Mouse (Mus musculus): ENCODE data around the gene Sppl3.
"Not testable (repeated sequence)": the region's sequence is repeated elsewhere in the genome, so short reads cannot be mapped to it uniquely, and the experiment has no call there.

Sppl3 gene

GRCm38 (mm10) chr5:115099530-115099929 is 88.6 kb downstream of the Sppl3 start:
- H3K4me3 ChIP-seq (replicated peaks; ENCODE audit: low read length): no peak overlapping the region
- peaks cover 72% of the 10 kb centered on the region for H3K36me3 ChIP-seq (ENCODE audit: insufficient read depth, low read length)
- no peaks in the 10 kb centered on the region for H3K27me3 ChIP-seq (ENCODE audit: insufficient read depth, low read length)
- no peak for TF ChIP-seq NANOG (IDR thresholded peaks at IDR 0.05; ENCODE audit: borderline replicate concordance, low read length)
- no peak for TF ChIP-seq POU5F1 (IDR thresholded peaks at IDR 0.05; ENCODE audit: borderline replicate concordance, low read length)
- TF ChIP-seq CTCF (conservative IDR thresholded peaks at IDR 0.05; ENCODE audit: low read length): no peak
- H3K9me3 ChIP-seq (ENCODE audit: low read length): no peaks in the 10 kb centered on the region
- H3K4me1 ChIP-seq (replicated peaks; ENCODE audit: low read depth, low read length): peaks cover 8% of the 10 kb centered on the region

DNA sequence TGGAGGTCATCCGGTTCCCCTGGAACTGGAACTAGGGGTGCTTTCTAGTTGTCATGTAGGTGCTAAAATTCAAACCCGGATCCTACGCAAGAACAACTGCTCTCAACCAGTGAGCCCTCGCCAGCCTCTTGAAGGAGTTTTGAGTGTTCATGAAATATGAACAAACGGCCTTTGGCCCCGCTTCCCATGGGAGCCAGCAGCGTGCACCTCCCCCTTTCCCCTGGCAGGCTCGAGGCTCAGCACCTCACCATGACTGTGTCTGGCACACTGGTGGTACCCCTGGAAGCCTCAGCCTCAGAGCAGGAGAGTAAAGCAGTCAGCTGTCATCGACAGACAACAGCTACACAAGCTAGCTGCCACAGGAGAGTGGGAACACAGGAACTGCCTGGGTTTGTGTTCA is 89.1 kb downstream of the Sppl3 start:
- H3K36me3 ChIP-seq (ENCODE audit: insufficient read depth, low read length): peaks cover 67% of the 10 kb centered on the region
- H3K27me3 ChIP-seq (ENCODE audit: insufficient read depth, low read length): no peaks in the 10 kb centered on the region
- H3K4me1 ChIP-seq (replicated peaks; ENCODE audit: low read depth, low read length): peaks cover 8% of the 10 kb centered on the region
- H3K9me3 ChIP-seq (ENCODE audit: low read length): no peaks in the 10 kb centered on the region
- no peak for TF ChIP-seq CTCF (conservative IDR thresholded peaks at IDR 0.05; ENCODE audit: low read length)
- H3K4me3 ChIP-seq (replicated peaks; ENCODE audit: low read length): no peak overlapping the region

DNA sequence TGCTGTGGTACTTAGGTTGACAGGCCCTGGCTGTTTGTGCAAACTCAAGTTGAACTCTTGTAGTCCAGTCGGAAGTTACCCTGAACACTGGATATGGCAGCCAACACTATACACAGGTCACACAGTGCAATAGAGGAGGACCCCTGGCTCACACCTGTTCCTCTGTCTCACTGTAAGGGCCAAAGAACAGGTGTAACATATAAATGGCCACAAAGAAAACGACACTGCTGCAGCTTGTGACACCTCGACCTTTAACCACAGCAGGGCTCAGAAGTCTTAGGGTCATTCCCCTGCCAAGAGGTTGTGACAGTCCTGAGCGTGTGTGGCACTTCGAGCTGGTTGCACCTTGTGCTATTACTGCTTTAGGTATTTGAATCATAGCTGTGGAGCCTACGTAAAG is 89.5 kb downstream of the Sppl3 start:
- no peak for TF ChIP-seq NANOG (IDR thresholded peaks at IDR 0.05; ENCODE audit: borderline replicate concordance, low read length)
- no peak for TF ChIP-seq CTCF (conservative IDR thresholded peaks at IDR 0.05; ENCODE audit: low read length)
- TF ChIP-seq POU5F1 (IDR thresholded peaks at IDR 0.05; ENCODE audit: borderline replicate concordance, low read length): no peak
- H3K4me1 ChIP-seq (replicated peaks; ENCODE audit: low read depth, low read length): peaks cover 8% of the 10 kb centered on the region
- H3K9me3 ChIP-seq (ENCODE audit: low read length): no peaks in the 10 kb centered on the region
- peaks cover 62% of the 10 kb centered on the region for H3K36me3 ChIP-seq (ENCODE audit: insufficient read depth, low read length)
- no peaks in the 10 kb centered on the region for H3K27me3 ChIP-seq (ENCODE audit: insufficient read depth, low read length)
- H3K4me3 ChIP-seq (replicated peaks; ENCODE audit: low read length): no peak overlapping the region

GRCm38 (mm10) chr5:115102231-115102630 is 91.3 kb downstream of the Sppl3 start:
- no peak for TF ChIP-seq CTCF (conservative IDR thresholded peaks at IDR 0.05; ENCODE audit: low read length)
- peaks cover 49% of the 10 kb centered on the region for H3K36me3 ChIP-seq (ENCODE audit: insufficient read depth, low read length)
- no peaks in the 10 kb centered on the region for H3K9me3 ChIP-seq (ENCODE audit: low read length)
- H3K4me3 ChIP-seq (replicated peaks; ENCODE audit: low read length): no peak overlapping the region
- H3K27me3 ChIP-seq (ENCODE audit: insufficient read depth, low read length): no peaks in the 10 kb centered on the region
- peaks cover 8% of the 10 kb centered on the region for H3K4me1 ChIP-seq (replicated peaks; ENCODE audit: low read depth, low read length)

- not testable (repeated sequence) for H3K4me3 ChIP-seq (replicated peaks; ENCODE audit: low read length); H3K27me3 ChIP-seq (ENCODE audit: insufficient read depth, low read length); H3K9me3 ChIP-seq (ENCODE audit: low read length)
- H3K36me3 ChIP-seq (ENCODE audit: insufficient read depth, low read length): peaks cover 38% of the 10 kb centered on the region
- peaks cover 10% of the 10 kb centered on the region for H3K4me1 ChIP-seq (replicated peaks; ENCODE audit: low read depth, low read length)
These were observed 92.3 kb downstream of the Sppl3 start for GRCm38 (mm10) chr5:115103253-115103652.

DNA sequence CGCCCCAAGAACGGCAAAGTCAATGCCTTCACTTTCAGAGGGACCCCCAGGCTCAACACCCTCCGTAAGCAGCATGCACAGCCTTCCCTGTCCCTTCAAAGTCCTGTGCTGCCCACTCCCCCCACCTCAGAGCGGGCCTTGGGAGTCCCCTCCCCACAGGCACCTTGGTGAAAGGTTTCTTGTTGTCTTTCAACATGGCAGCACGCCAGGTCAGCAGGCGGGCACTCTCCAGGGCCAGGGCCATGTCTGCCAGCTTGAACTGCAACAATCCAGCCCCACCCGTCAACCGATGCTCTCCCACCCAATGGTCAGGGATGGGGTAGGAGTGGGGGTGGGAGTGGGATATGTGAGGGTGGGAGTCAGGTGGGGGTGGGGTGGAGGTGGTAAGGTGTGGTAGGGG is 100.2 kb downstream of the Sppl3 start:
- peaks cover 48% of the 10 kb centered on the region for H3K36me3 ChIP-seq (ENCODE audit: insufficient read depth, low read length)
- no peaks in the 10 kb centered on the region for H3K27me3 ChIP-seq (ENCODE audit: insufficient read depth, low read length)
- TF ChIP-seq CTCF (conservative IDR thresholded peaks at IDR 0.05; ENCODE audit: low read length) (no peak), NANOG (IDR thresholded peaks at IDR 0.05; ENCODE audit: borderline replicate concordance, low read length) (no peak), POU5F1 (IDR thresholded peaks at IDR 0.05; ENCODE audit: borderline replicate concordance, low read length) (no peak)
- no peaks in the 10 kb centered on the region for H3K9me3 ChIP-seq (ENCODE audit: low read length)
- peaks cover 55% of the 10 kb centered on the region for H3K4me1 ChIP-seq (replicated peaks; ENCODE audit: low read depth, low read length)
- peak overlapping the region; percentile 73 for H3K4me3 ChIP-seq (replicated peaks; ENCODE audit: low read length)

DNA sequence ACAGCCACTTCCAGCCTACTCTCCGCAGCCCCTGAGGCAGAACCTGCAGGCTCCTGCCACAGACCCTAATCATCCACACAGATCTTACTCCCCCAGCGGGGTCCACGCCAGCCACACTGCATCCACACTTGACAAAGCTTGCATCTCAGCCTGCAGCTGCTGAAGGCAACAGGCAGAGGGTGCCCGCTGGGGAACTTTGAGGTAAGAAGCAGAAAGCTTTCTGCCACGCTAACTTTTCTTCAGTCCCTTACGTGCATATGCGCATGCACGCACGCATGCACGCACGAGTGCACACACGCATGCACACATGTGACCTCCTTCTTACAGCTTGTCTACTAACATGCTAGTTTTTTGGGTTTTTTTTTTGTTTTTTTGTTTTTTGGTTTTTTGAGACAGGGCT is 102.3 kb downstream of the Sppl3 start:
- Histone ChIP-seq H3K9me3 (ENCODE audit: low read length) (no peaks in the 10 kb centered on the region), H3K27me3 (ENCODE audit: insufficient read depth, low read length) (no peaks in the 10 kb centered on the region), H3K4me1 (replicated peaks; ENCODE audit: low read depth, low read length) (peaks cover 71% of the 10 kb centered on the region), H3K36me3 (ENCODE audit: insufficient read depth, low read length) (peaks cover 61% of the 10 kb centered on the region), H3K4me3 (replicated peaks; ENCODE audit: low read length) (no peak overlapping the region)
- TF ChIP-seq POU5F1 (IDR thresholded peaks at IDR 0.05; ENCODE audit: borderline replicate concordance, low read length) (peak; percentile 92), NANOG (IDR thresholded peaks at IDR 0.05; ENCODE audit: borderline replicate concordance, low read length) (no peak), CTCF (conservative IDR thresholded peaks at IDR 0.05; ENCODE audit: low read length) (no peak)

DNA sequence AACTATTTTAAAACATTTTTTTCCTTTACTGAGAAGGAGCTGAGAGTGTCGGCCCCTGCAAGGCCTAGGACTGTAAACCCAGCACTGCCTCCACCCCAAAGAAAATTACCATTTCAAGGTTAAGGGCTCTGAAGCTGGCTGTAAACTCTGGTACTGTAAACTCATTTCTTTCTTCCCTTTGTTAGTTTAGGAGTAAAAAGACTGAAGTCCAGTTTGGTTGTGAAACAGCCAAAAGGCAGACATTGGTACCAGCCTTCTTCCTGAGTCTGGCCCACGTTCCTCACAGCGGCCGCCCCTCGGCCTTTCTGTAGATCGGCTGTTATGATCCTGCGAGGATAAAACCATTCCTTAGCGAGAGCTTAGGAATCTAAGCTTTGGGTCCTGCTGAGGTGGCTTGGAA is 103.6 kb downstream of the Sppl3 start:
- Histone ChIP-seq H3K4me3 (replicated peaks; ENCODE audit: low read length) (no peak overlapping the region), H3K4me1 (replicated peaks; ENCODE audit: low read depth, low read length) (peaks cover 79% of the 10 kb centered on the region), H3K27me3 (ENCODE audit: insufficient read depth, low read length) (no peaks in the 10 kb centered on the region), H3K36me3 (ENCODE audit: insufficient read depth, low read length) (peaks cover 59% of the 10 kb centered on the region), H3K9me3 (ENCODE audit: low read length) (no peaks in the 10 kb centered on the region)
- TF ChIP-seq POU5F1 (IDR thresholded peaks at IDR 0.05; ENCODE audit: borderline replicate concordance, low read length): no peak
- no peak for TF ChIP-seq CTCF (conservative IDR thresholded peaks at IDR 0.05; ENCODE audit: low read length)
- no peak for TF ChIP-seq NANOG (IDR thresholded peaks at IDR 0.05; ENCODE audit: borderline replicate concordance, low read length)

- no peaks in the 10 kb centered on the region for H3K27me3 ChIP-seq (ENCODE audit: insufficient read depth, low read length)
- H3K4me3 ChIP-seq (replicated peaks; ENCODE audit: low read length): no peak overlapping the region
- peaks cover 76% of the 10 kb centered on the region for H3K4me1 ChIP-seq (replicated peaks; ENCODE audit: low read depth, low read length)
- H3K36me3 ChIP-seq (ENCODE audit: insufficient read depth, low read length): peaks cover 50% of the 10 kb centered on the region
- no peaks in the 10 kb centered on the region for H3K9me3 ChIP-seq (ENCODE audit: low read length)
- TF ChIP-seq NANOG (IDR thresholded peaks at IDR 0.05; ENCODE audit: borderline replicate concordance, low read length) (no peak), POU5F1 (IDR thresholded peaks at IDR 0.05; ENCODE audit: borderline replicate concordance, low read length) (no peak), CTCF (conservative IDR thresholded peaks at IDR 0.05; ENCODE audit: low read length) (peak; percentile 49)
These were observed 105.5 kb downstream of the Sppl3 start for GRCm38 (mm10) chr5:115116426-115116825.
